Comparison of ENCODE assay signal across 8 mouse cellular contexts in genomic region chr7:29383255-29383654, GRCm38 (mm10).
DNase-seq lines count a peak whose midpoint lies in the region; ATAC-seq and TF ChIP-seq lines count a peak whose summit lies in the region.

No protein-coding gene starts in this region.

- 0 out of 2 replicates have a peak overlapping the region, but pooled peaks have one; percentile 33 for H3K9ac ChIP-seq in ES-Bruce4 (ENCODE audit: low read depth, poor library complexity, severe bottlenecking)
- no peak overlapping the region for H3K9ac ChIP-seq in forebrain, embryonic 12.5 days
- no peak overlapping the region for H3K9ac ChIP-seq in lung, embryonic 16.5 days (ENCODE audit: low read length)

- peak overlapping the region; percentile 36 for H3K4me3 ChIP-seq in ES-Bruce4 (ENCODE audit: low read depth, low read length)
- no peak overlapping the region for H3K4me3 ChIP-seq in forebrain, embryonic 12.5 days (replicated peaks)
- H3K4me3 ChIP-seq in lung, embryonic 16.5 days (ENCODE audit: low read length), result no peak overlapping the region
- H3K4me3 ChIP-seq in thymus, adult 2 months (ENCODE audit: control insufficient read depth, insufficient read depth, low read length), result no peak overlapping the region

- 28% methylated on average over 10 of the region's 10 CpGs for WGBS in forebrain, embryonic 12.5 days
- WGBS in lung, embryonic 16.5 days, result 22% methylated on average over 10 of the region's 10 CpGs
- WGBS in thymus, adult 2 months, result 44% methylated on average over 10 of the region's 10 CpGs

- TF ChIP-seq EP300 in ES-Bruce4 (IDR thresholded peaks at IDR 0.05; ENCODE audit: insufficient read depth, low read depth, low read length), result no peak

- no peaks in the 10 kb centered on the region for H3K27me3 ChIP-seq in ES-Bruce4 (ENCODE audit: control insufficient read depth, insufficient read depth, low read length, poor library complexity, severe bottlenecking)
- no peaks in the 10 kb centered on the region for H3K27me3 ChIP-seq in forebrain, embryonic 12.5 days
- no peaks in the 10 kb centered on the region for H3K27me3 ChIP-seq in lung, embryonic 16.5 days (ENCODE audit: control insufficient read depth, insufficient read depth, low read depth, low read length)
- H3K27me3 ChIP-seq in thymus, adult 2 months (ENCODE audit: control insufficient read depth, insufficient read depth, low read length), result no peaks in the 10 kb centered on the region

- peak; percentile 66 for DNase-seq in c-Kit-positive CD71-negative TER-119-negative erythroid progenitor cells, embryonic 14.5 days (ENCODE audit: low read depth)
- peak; percentile 86 to 92 for DNase-seq in heart, postnatal 36 days
- DNase-seq in layer of hippocampus, adult 18-20 months (ENCODE audit: low spot score in 2 of 2), result peak; percentile 57 to 85
- DNase-seq in ovary, postnatal 10 days (ENCODE audit: low spot score), result peak; percentile 75
- DNase-seq in thymus, adult 2 months, result peak; percentile 79

- peak; percentile 99 for TF ChIP-seq CTCF in ES-Bruce4 (IDR thresholded peaks at IDR 0.05; ENCODE audit: low read depth, low read length)
- peak; percentile 92 for TF ChIP-seq CTCF in thymus, adult 2 months (IDR thresholded peaks at IDR 0.05; ENCODE audit: borderline replicate concordance, control insufficient read depth, extremely low read depth, insufficient read depth, low read length, poor library complexity)

- no peaks in the 10 kb centered on the region; the same call in 1 of the 2 replicates for H3K36me3 ChIP-seq in ES-Bruce4 (ENCODE audit: control insufficient read depth, insufficient read depth, low read length, poor library complexity, severe bottlenecking)
- H3K36me3 ChIP-seq in forebrain, embryonic 12.5 days (replicated peaks), result peaks cover 47% of the 10 kb centered on the region
- peaks cover 45% of the 10 kb centered on the region for H3K36me3 ChIP-seq in lung, embryonic 16.5 days (ENCODE audit: control insufficient read depth, insufficient read depth, low read length)
- 0 out of 2 replicates have a peak, but pooled peaks cover 4% of the 10 kb centered on the region for H3K36me3 ChIP-seq in thymus, adult 2 months (ENCODE audit: control insufficient read depth, insufficient read depth, low read length)

- peak; percentile 64 for ATAC-seq in forebrain, embryonic 12.5 days (ENCODE audit: low FRiP score)
- peak; percentile 77 for ATAC-seq in lung, embryonic 16.5 days (ENCODE audit: low read depth)

- intact Hi-C loops in heart, postnatal 36 days (cut with DNase I), result loop anchor here (1.0 kb wide), 1 partner anchor 140 kb away; no protein-coding TSS in a partner anchor

- TF ChIP-seq POLR2A in ES-Bruce4 (IDR thresholded peaks at IDR 0.05; ENCODE audit: insufficient read depth, low read length), result no peak
- TF ChIP-seq POLR2A in thymus, adult 2 months (IDR thresholded peaks at IDR 0.05; ENCODE audit: control insufficient read depth, extremely low read depth, insufficient read depth, low read length, poor library complexity), result no peak

- H3K27ac ChIP-seq in ES-Bruce4 (ENCODE audit: insufficient read depth, low read length), result peak overlapping the region; percentile 52
- no peak overlapping the region for H3K27ac ChIP-seq in forebrain, embryonic 12.5 days
- no peak overlapping the region for H3K27ac ChIP-seq in lung, embryonic 16.5 days (ENCODE audit: low read length)
- H3K27ac ChIP-seq in thymus, adult 2 months (ENCODE audit: control insufficient read depth, insufficient read depth, low read length), result no peak overlapping the region

- H3K4me2 ChIP-seq in forebrain, embryonic 12.5 days, result no peak overlapping the region
- H3K4me2 ChIP-seq in lung, embryonic 16.5 days (ENCODE audit: low read depth, low read length), result no peak overlapping the region

- no peaks in the 10 kb centered on the region for H3K9me3 ChIP-seq in ES-Bruce4 (replicated peaks; ENCODE audit: control insufficient read depth, insufficient read depth, low read length, poor library complexity, severe bottlenecking)
- no peaks in the 10 kb centered on the region for H3K9me3 ChIP-seq in forebrain, embryonic 12.5 days
- H3K9me3 ChIP-seq in lung, embryonic 16.5 days (ENCODE audit: control insufficient read depth, low read length), result no peaks in the 10 kb centered on the region

- H3K4me1 ChIP-seq in ES-Bruce4 (ENCODE audit: control insufficient read depth, insufficient read depth, low read length), result no peaks in the 10 kb centered on the region
- H3K4me1 ChIP-seq in forebrain, embryonic 12.5 days, result no peaks in the 10 kb centered on the region
- H3K4me1 ChIP-seq in lung, embryonic 16.5 days (replicated peaks; ENCODE audit: control insufficient read depth, insufficient read depth, low read length), result no peaks in the 10 kb centered on the region
- no peaks in the 10 kb centered on the region for H3K4me1 ChIP-seq in thymus, adult 2 months (replicated peaks; ENCODE audit: control insufficient read depth, insufficient read depth, low read length)
